Mouse (Mus musculus): ENCODE measurements around the gene Coro1c.

Coro1c gene

DNA sequence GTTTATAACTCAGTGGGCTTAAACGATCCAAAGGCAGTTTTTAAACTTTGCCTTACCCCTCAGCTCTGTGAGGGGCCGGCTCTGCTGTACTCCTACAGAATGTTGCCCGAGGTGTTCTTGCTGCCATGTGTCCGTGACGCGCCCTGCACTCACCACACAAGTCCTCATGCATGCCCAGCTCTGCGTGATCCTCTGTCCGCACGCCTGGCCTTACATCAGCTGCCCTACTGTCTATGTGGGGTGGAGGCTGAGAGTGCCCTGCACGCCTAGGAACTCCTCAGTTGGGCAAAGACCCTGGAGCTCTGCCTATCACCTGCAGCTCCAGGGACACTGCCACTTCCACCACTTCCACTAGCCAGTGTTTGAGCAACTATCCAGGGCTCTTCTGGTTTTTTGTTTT lies 50.0 kb downstream of the Coro1c start:
- DNase-seq (ENCODE audit: inconsistent age in 2 of 2, low spot score in 1 of 2) = peak; percentile 60 to 74

DNA sequence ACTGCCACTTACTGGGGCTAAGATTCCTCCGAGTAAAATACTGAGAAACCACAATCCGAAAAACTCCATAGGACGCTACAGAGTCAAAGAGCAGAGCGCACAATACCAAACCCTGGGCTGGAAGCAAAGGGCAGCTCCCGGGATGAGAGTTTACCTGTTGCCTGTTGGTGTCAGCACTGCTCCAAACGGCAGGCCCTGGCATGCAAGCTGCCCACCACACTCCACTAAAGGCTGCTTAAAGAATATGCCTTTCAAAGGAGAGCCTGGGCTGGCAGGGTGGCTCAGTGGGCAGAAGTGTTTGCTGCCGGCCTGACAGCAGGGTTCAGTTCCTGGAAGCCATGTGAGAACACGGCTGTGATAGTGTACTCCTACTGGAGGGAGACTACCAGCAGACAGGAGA lies 50.9 kb downstream of the Coro1c start:
- peak in 1 of 2 experiments; percentile 73 for DNase-seq (ENCODE audit: inconsistent age in 2 of 2, low spot score in 1 of 2)

DNA sequence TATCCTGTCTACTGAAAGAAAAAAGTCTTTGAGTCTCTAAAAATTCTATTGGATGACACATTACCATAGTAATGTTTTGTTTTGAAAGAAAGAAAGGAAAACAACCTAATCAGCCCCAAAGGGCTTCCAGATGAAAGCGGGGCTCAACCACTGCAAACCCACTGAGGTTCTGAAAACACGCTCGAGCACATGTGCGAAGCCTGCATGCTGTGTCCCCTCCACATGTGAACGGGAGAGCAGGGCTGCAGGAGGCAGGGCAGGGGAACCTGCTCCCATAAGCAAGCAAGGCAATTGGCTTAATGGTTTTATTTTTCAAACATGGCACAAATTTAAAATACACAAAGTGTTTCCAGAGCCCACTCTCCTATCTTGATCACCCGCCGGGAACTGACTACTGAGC lies 51.9 kb downstream of the Coro1c start:
- peak in 1 of 2 experiments; percentile 50 for DNase-seq (ENCODE audit: inconsistent age in 2 of 2, low spot score in 1 of 2)

- DNase-seq (ENCODE audit: inconsistent age in 2 of 2, low spot score in 1 of 2) = peak in 1 of 2 experiments; percentile 65
Observed at GRCm38 (mm10) chr5:113855696-113856095, 52.9 kb downstream of the Coro1c start.

- DNase-seq (ENCODE audit: inconsistent age in 2 of 2, low spot score in 1 of 2) = peak in 1 of 2 experiments; percentile 45
Observed at GRCm38 (mm10) chr5:113855117-113855516, 53.4 kb downstream of the Coro1c start.

- DNase-seq (ENCODE audit: inconsistent age in 2 of 2, low spot score in 1 of 2) = peak; percentile 88 to 96
Observed at GRCm38 (mm10) chr5:113854494-113854893, 54.1 kb downstream of the Coro1c start.

- no peak for DNase-seq (ENCODE audit: inconsistent age in 2 of 2, low spot score in 1 of 2)
Observed at GRCm38 (mm10) chr5:113853541-113853940, 55.0 kb downstream of the Coro1c start.

DNA sequence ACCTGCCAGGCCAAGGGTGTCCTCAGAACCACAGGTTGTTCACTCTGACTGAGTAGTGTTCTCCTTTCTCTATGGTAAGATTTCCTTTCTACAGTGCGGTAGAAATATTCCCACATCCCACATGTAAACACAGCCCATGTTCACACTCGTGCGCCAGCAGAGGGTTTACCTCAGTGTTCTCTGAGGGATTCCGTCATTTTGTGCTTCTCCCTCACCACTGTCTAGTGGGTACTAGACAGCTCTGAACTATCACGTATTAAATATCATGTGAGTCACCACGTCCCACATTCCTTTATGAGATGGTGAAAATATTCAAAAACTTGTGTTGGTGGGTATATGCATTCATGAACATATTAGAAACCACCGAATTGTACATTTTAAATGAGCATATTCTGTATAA lies 56.1 kb downstream of the Coro1c start:
- DNase-seq (ENCODE audit: inconsistent age in 2 of 2, low spot score in 1 of 2) = no peak

- no peak for DNase-seq (ENCODE audit: inconsistent age in 2 of 2, low spot score in 1 of 2)
Observed at GRCm38 (mm10) chr5:113850680-113851230, 57.8 kb downstream of the Coro1c start.

DNA sequence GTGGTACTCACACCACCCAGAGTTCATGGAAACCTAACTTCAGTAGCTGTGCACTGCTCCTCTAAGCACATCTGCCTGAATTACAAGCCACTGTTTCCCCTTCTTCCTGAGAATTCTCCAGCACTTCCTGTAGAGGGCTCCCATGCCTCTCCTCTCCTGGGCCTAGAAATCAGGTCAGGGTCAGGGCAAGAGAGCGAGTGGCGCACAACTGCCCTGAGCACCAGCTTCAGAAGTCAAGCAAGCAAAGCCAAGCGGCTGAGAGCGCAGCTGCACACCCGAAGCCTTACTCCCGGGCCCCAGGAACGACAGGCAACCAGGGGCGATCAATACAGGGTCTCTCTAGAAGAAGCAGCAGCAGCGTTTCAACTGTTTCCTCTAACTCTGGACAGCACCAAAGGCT lies 60.9 kb downstream of the Coro1c start:
- DNase-seq (ENCODE audit: inconsistent age in 2 of 2, low spot score in 1 of 2) = peak; percentile 75 to 87

DNA sequence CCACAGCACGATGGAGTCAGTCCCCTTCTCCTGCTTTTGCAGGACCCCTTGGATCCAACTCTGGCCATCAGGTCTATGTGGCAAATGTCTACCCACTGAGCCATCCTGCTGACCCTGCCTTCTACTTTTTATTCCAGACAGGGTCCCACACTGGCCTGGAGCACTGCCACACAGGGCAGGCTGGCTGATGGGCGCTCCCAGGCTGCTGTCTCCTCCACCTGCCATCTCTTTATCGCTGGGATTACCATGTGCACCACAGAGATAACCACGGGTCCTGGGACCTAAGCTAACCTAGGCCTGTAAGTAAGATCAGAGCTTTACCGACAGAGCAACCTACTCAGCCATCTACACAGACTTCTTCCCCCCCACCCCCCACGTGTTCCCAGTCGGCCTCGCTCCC lies 61.9 kb downstream of the Coro1c start:
- DNase-seq (ENCODE audit: inconsistent age in 2 of 2, low spot score in 1 of 2) = no peak

DNA sequence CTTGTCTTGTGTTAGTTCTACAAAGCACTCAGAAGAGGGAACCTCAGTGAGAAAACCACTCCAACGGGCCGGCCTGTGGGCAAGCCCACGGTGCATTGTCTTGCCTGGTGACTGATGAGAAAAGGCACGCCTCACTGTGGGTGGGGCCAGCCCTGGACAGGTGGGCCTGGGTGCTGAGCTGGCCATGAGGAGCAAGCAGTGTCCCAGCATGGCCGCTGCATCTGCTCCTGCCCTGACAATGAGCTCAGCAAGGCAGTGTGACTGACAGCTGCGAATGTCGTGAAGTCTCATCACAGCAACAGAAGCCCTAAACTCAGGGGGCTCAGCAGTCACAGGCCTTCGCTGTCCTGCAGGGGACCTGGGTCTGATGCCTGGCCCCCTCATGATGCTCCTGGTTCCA lies 62.9 kb downstream of the Coro1c start:
- DNase-seq (ENCODE audit: inconsistent age in 2 of 2, low spot score in 1 of 2) = no peak

- peak in 1 of 2 experiments; percentile 88 for DNase-seq (ENCODE audit: inconsistent age in 2 of 2, low spot score in 1 of 2)
Observed at GRCm38 (mm10) chr5:113844721-113845120, 63.8 kb downstream of the Coro1c start.

DNA sequence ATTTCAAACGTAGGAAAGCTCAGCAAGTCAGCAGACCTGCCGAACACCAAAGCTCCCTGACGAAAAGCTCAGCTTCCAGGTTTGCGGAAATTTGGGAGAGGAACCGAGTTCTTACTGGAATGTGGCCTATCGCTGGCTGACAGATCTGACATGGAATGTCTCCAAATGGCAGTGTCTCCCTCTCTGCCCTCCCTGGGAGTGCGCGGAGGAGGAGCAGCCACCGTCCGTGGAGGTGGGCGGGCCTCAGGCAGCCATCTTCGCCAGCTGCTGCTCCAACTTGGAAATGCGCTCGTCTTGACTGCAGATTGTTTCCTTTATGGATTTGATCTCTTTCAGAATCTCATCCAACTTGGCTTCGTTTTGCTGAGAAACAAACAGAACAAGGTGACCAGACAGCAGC lies 64.5 kb downstream of the Coro1c start:
- DNase-seq (ENCODE audit: inconsistent age in 2 of 2, low spot score in 1 of 2) = no peak

GRCm38 (mm10) chr5:113842906-113843305 lies 65.7 kb downstream of the Coro1c start:
- no peak for DNase-seq (ENCODE audit: inconsistent age in 2 of 2, low spot score in 1 of 2)

DNA sequence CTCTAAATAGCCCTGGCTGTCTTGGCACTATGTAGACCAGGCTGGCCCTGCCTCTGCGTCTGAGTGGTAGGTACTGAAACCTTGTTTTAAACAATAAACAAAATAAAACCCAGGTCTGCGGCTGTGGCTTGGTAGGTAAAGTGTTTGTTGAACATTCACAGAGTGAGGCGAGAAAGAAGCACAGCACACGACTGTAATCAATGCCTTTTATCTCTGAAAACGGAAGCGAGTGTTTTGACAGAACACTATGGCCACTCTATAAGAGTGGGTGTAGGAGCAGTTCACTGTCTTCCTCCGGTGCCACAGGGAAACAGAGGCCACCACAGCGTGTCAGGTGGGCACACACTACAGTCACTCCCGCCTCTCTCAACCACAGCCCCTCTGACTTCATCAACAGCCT lies 66.3 kb downstream of the Coro1c start:
- DNase-seq (ENCODE audit: inconsistent age in 2 of 2, low spot score in 1 of 2) = no peak

- no peak for DNase-seq (ENCODE audit: inconsistent age in 2 of 2, low spot score in 1 of 2)
Observed at GRCm38 (mm10) chr5:113841243-113842225, 67.0 kb downstream of the Coro1c start.

- no peak for DNase-seq (ENCODE audit: inconsistent age in 2 of 2, low spot score in 1 of 2)
Observed at GRCm38 (mm10) chr5:113840443-113840842, 68.1 kb downstream of the Coro1c start.

GRCm38 (mm10) chr5:113836961-113837360 lies 71.6 kb downstream of the Coro1c start:
- DNase-seq (ENCODE audit: inconsistent age in 2 of 2, low spot score in 1 of 2) = no peak

DNA sequence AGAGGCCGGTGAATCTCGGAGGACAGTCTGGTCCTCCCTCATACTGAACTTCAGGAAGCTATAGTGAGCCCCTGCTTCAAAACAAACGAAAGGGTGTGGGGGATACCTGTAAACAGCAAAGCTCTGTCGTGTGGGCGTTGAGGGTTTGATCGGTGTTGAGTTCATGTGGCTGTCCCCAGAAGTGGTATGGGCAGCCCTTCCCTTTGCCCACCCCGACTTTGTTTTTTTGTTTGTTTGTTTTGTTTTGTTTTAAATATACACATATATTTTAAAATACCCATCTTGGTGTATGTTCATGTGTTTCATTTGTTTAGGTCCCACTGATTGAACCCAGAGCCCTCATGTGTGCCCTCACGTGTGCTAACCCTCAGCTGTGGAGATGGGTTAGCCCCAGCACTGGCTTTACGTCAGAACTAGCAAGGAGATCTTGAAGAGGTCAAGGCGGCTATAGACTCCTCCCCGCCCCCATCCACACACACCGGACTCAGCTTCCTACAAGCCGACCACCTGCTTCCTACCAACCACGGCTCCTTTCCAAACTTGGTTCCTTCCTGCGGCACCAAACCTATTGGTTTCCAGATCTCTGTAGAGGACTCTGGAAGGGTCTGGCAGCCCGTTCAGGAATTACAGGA lies 75.1 kb downstream of the Coro1c start:
- DNase-seq (ENCODE audit: inconsistent age in 2 of 2, low spot score in 1 of 2) = no peak

DNA sequence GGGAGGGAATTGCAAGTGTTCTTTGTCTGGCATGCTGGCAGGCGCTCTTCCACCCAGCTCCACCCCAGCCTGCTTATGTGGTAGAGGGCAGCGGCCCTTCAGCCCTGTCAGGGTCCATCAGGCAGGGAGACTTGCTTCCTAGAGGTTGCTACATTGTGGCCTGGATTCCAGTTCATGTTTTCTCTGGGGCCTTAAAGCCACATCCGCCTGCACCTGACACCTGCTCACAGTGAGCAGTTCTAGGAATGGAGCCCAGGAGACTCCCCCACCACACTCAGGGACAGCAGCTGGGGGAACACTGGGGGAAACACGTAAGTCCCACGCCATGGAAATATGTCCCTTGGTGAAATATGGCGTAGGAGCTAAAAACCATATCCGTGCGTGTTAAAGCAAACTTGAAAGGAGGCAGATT lies 76.1 kb downstream of the Coro1c start, which contains the start of gene Selplg:
Selplg (minus strand) TSS at position 155 of the 412 bp plus-strand sequence.
- DNase-seq (ENCODE audit: inconsistent age in 2 of 2, low spot score in 1 of 2) = no peak

- no peak for DNase-seq (ENCODE audit: inconsistent age in 2 of 2, low spot score in 1 of 2)
Observed at GRCm38 (mm10) chr5:113831741-113832140, 76.8 kb downstream of the Coro1c start.

Data from adrenal gland, adult (tissue).